Mouse (Mus musculus): ENCODE data around the gene Hist1h4d. TPM values are rescaled to one million over a fixed set of nuclear protein-coding genes. Genes with fewer than 3 reads are reported as not detected.
"Not testable (repeated sequence)": the region's sequence is repeated elsewhere in the genome, so short reads cannot be mapped to it uniquely, and the experiment has no call there.

The Hist1h4d gene
- total RNA-seq, 2 experiments from 2014 or later = 92.0 to 119 TPM

- DNase-seq = not testable (repeated sequence)
- intact Hi-C loops (cut with DNase I) = loop anchor here (5.0 kb wide), 1 partner anchor 1534 kb away; the partner anchor contains the start of genes Hist1h2ah and Hist1h2bk
These were observed 9.7 kb upstream of the Hist1h4d start for GRCm38 (mm10) chr13:23571504-23572217.

- intact Hi-C loops (cut with DNase I) = loop anchor here (5.0 kb wide), 1 partner anchor 1535 kb away; the partner anchor contains the start of genes Hist1h2ah and Hist1h2bk
- DNase-seq = no peak
These were observed 9.0 kb upstream of the Hist1h4d start for GRCm38 (mm10) chr13:23572218-23573033.

- intact Hi-C loops (cut with DNase I) = loop anchor here (5.0 kb wide), 1 partner anchor 1536 kb away; the partner anchor contains the start of genes Hist1h2ah and Hist1h2bk
- DNase-seq = not testable (repeated sequence)
These were observed 8.1 kb upstream of the Hist1h4d start for GRCm38 (mm10) chr13:23573034-23573897.

GRCm38 (mm10) chr13:23573898-23574524, 7.4 kb upstream of the Hist1h4d start, which contains the start of the genes Hist1h2bf and Hist1h2ad:
Gene Hist1h2bf, minus strand, starts transcription at chr13:23574196.
Gene Hist1h2ad, plus strand, starts transcription at chr13:23574381.
- intact Hi-C loops (cut with DNase I) = loop anchor here (5.0 kb wide), 1 partner anchor 1537 kb away; the partner anchor contains the start of genes Hist1h2ah and Hist1h2bk
- peak; percentile 77 to 85 for DNase-seq

GRCm38 (mm10) chr13:23574546-23575170, 6.7 kb upstream of the Hist1h4d start:
- intact Hi-C loops (cut with DNase I) = loop anchor here (5.0 kb wide), 1 partner anchor 1537 kb away; the partner anchor contains the start of genes Hist1h2ah and Hist1h2bk
- DNase-seq = not testable (repeated sequence)

GRCm38 (mm10) chr13:23575271-23575851, 6.0 kb upstream of the Hist1h4d start, which contains the start of gene Hist1h3d:
Gene Hist1h3d, plus strand, starts transcription at chr13:23575763.
- intact Hi-C loops (cut with DNase I) = no loop called here
- DNase-seq = peak in 1 of 2 experiments; percentile 44

DNA sequence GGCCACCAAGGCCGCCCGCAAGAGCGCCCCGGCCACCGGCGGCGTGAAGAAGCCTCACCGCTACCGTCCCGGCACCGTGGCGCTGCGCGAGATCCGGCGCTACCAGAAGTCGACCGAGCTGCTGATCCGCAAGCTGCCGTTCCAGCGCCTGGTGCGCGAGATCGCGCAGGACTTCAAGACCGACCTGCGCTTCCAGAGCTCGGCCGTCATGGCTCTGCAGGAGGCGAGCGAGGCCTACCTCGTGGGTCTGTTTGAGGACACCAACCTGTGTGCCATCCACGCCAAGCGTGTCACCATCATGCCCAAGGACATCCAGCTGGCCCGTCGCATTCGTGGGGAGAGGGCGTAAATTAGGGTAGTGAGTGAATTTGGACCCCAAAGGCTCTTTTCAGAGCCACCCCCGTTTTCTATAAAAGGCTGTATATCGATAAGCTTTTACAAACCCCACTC, 5.5 kb upstream of the Hist1h4d start:
- DNase-seq; intact Hi-C loops (cut with DNase I): not testable (repeated sequence)

DNA sequence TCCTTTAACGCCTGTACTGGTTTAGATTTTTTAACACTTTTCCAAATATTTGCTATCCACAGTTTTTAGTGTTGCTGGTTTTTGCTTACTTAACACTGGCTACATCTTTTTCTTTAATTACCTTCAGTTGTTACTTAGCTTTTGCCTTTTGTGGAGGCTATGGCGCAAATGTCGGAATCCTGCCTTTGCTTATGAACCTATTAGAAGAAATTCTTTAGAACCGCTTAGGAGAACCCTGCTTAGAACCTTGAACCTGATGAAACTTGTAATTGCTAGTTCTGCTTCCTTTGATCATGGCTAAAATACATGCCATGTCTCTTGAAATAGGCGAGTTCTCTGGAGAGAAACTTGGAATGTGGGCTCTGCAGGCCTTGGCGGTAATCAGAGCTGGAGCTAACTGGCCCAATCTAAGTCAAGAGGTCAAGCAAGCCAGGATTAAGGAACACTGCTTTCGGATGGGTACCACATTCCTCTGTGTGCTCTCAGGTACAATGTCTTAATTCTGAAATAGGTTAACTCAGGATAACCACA, 5.0 kb upstream of the Hist1h4d start:
- intact Hi-C loops (cut with DNase I) = no loop called here
- DNase-seq = no peak

GRCm38 (mm10) chr13:23576906-23577639, 4.3 kb upstream of the Hist1h4d start:
- no peak for DNase-seq
- intact Hi-C loops (cut with DNase I) = no loop called here

GRCm38 (mm10) chr13:23577835-23578234, 3.6 kb upstream of the Hist1h4d start:
- intact Hi-C loops (cut with DNase I) = no loop called here

DNA sequence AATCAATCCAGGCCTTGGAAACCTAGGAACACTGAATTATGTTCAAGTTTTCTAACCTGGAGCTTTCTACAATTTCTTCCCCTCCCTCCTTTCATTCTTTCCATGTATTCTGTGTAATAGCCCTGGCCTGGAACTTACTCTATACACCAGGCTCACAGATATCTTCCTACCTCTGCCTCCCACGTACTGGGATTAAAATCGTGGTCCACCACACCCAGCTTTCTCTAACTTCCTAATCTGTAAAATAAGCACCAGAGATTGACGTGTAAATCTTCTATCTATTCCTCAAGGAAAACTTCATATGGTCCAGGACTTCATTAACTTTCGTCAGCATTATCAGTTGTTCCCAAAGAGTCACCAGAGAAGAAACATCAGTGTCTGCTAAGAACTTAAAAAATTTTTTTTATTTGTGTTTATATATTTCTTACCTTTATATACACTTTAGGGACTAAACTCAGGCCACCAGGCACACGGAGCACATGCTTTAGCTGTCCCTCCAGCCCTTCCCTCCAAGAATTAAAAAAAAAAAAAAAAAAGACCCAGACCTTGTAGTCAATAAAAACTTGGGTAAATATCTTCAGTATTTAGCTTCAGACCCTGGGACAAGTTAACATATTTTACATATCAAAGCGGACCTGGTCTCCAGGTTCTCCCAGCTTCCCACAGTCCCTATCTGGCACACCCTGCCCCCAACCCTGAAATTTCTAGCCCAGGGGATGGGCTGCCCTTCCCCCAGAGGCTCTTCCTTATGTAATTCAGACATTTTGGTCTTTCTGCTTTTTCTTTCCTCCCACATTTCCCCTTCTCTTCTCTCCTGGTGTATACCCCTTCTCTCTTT, 1.0 kb downstream of the Hist1h4d start:
- no peak for DNase-seq
- intact Hi-C loops (cut with DNase I) = loop anchor here (5.0 to 10.0 kb wide), 4 partner anchors 50 to 1828 kb away; partner anchors contain the start of genes Hist1h1c, Hist1h1t, Hist1h2af and Hist1h2ak

More at GRCm38 (mm10) chr13:23577835-23578234, 3.6 kb upstream of the Hist1h4d start:
- no peak for DNase-seq

DNA sequence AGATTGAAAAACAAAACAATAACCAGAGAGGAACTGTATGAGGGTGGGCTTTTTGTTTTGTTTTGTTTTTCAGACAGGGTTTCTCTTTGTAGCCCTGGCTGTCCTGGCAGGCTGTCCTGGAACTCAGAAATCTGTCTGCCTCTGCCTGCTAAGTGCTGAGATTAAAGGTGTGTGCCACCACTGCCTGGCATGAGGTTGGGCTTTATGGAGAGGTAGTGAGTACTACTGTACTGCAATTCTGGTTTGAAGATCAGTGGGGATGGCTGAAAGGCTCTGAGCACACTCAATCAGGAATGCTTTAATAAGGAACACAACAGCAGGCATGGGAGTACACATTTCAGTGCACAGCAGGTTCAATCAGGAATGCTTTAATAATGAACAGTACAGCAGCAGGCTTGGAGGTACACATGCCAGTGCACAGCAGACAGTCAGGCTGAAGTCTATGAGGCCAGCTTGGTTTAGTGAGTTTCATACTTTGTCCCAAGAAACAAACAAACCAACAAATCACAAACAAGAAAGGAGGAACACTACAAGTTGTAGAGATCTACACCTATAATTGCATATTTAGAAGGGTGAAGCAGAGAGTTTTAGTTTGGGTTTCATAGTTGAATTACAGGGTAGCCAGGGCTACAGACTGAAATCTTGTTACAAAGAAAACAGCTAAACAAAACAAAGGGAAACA, 2.1 kb downstream of the Hist1h4d start:
- intact Hi-C loops (cut with DNase I) = loop anchor here (5.0 to 10.0 kb wide), 4 partner anchors 51 to 1829 kb away; partner anchors contain the start of genes Hist1h1c, Hist1h1t, Hist1h2af and Hist1h2ak

GRCm38 (mm10) chr13:23584331-23584730, 2.9 kb downstream of the Hist1h4d start:
- DNase-seq = no peak
- intact Hi-C loops (cut with DNase I) = loop anchor here (5.0 to 10.0 kb wide), 4 partner anchors 52 to 1830 kb away; partner anchors contain the start of genes Hist1h1c, Hist1h1t, Hist1h2af and Hist1h2ak

More for the DNA sequence above, 2.1 kb downstream of the Hist1h4d start:
- DNase-seq = no peak

GRCm38 (mm10) chr13:23585029-23585441, 3.6 kb downstream of the Hist1h4d start:
- intact Hi-C loops (cut with DNase I) = loop anchor here (5.0 to 10.0 kb wide), 2 partner anchors 37 to 1830 kb away; partner anchors contain the start of genes Hist1h1e, Hist1h2ak, Hist1h2be and Hist1h2bn
- DNase-seq = peak; percentile 65 to 79

DNA sequence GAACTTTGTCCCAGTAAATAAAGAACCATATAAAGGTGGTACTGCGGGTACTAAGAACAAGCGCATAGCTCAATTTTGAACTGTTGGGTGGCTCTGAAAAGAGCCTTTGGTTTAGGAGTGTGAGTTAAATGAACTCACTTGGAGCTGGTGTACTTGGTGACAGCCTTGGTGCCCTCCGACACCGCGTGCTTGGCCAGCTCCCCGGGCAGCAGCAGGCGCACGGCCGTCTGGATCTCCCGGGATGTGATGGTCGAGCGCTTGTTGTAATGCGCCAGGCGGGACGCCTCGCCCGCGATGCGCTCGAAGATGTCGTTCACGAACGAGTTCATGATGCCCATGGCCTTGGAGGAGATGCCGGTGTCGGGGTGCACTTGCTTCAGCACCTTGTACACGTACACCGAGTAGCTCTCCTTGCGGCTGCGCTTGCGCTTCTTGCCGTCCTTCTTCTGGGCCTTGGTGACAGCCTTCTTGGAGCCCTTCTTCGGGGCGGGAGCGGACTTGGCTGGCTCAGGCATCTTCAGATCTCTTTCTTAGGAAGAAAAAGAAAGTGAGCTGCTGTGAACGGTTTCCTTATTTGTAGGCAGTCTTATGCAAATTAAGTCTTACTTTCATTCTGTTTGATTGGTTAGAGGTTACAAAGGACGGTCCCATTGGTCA, 4.2 kb downstream of the Hist1h4d start:
- intact Hi-C loops (cut with DNase I) = loop anchor here (5.0 to 10.0 kb wide), 2 partner anchors 37 to 1831 kb away; partner anchors contain the start of genes Hist1h1e, Hist1h2ak, Hist1h2be and Hist1h2bn
- DNase-seq = peak; percentile 62 to 67

Data from heart, postnatal 14 days (tissue).